Mouse (Mus musculus): ENCODE results near the gene Msi2.

GRCm38 (mm10) chr11:88332309-88332934 is 385.9 kb downstream of the Msi2 start:
- TF ChIP-seq CTCF (IDR thresholded peaks at IDR 0.05; ENCODE audit: low read depth, low read length) (no peak), POLR2A (IDR thresholded peaks at IDR 0.05; ENCODE audit: extremely low read depth, insufficient read depth, low read length) (no peak)
